Mouse (Mus musculus): ENCODE measurements around the gene Tuft1. TPM values are rescaled to one million over a fixed set of nuclear protein-coding genes. Genes with fewer than 3 reads are reported as not detected.
A peak's percentile ranks its signal among the peaks of the same experiment; 100 is the strongest.
"Not testable (repeated sequence)": the region's sequence is repeated elsewhere in the genome, so short reads cannot be mapped to it uniquely, and the experiment has no call there.

Tuft1 gene
- 30.2 and 30.9 TPM in 2 replicates for polyA plus RNA-seq (2015; fragmentation: Nextera tagmentation; extraction: Ambion mirVana)

DNA sequence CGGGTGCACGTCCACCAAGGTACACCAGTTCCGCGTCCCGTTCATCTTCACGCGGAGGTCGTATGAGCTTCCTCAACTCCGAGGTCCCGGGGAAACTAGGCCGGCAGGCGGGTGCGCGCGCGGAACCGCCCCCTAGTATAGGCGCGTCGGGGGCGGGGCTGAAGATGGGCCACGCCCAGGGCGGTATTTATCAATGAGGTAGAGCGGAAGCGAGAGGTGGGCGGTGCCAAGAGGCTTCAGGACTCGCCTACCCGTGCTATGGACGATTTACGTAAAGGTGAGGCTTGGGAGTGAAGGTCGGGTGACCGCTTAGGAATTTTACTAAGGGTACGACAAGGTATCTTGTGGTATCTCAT, at the start of gene Tuft1:
Gene Tuft1 (minus strand): TSS at position 133 of the 356 bp plus-strand sequence.
- H3K9me3 ChIP-seq, H3K4me1 ChIP-seq, H3K36me3 ChIP-seq, H3K27ac ChIP-seq, H3K27me3 ChIP-seq: not testable (repeated sequence)
- H3K4me3 ChIP-seq, result peak within 1 kb of the TSS; percentile 41
- H3K4me2 ChIP-seq, result peak within 1 kb of the TSS; percentile 59
- under 1% methylated on average over 23 of the region's 33 CpGs for WGBS
- ATAC-seq (ENCODE audit: insufficient number of reproducible peaks, low FRiP score, low TSS enrichment, low read depth), result peak; percentile 82
- 0 out of 2 replicates have a peak within 1 kb of the TSS, but pooled peaks have one; percentile 7 for H3K9ac ChIP-seq

DNA sequence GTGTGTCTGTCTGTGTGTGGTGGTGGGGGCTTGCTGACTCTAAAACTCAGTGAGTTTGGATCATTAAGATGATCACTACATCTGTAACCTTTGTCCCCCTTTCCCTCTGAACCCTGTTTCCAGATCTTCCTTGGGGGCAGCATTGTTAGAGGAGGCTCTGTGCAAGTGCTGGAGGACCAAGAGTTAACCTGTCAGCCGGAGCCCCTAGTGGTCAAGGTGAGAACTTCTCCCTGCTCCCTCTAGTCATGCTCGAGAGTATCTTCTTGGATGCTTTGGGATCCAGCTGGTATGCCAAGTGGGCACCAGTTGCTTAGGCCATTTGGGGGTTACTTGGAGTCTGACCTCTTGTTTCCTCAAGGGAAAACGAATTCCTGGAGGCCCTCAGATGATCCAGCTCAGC, 44.7 kb upstream of the Tuft1 start:
- not testable (repeated sequence) for H3K27me3 ChIP-seq; H3K27ac ChIP-seq; H3K9ac ChIP-seq; H3K36me3 ChIP-seq; H3K4me2 ChIP-seq; H3K4me3 ChIP-seq; H3K4me1 ChIP-seq; ATAC-seq (ENCODE audit: insufficient number of reproducible peaks, low FRiP score, low TSS enrichment, low read depth); H3K9me3 ChIP-seq
- 18% methylated on average over 3 of the region's 3 CpGs for WGBS

DNA sequence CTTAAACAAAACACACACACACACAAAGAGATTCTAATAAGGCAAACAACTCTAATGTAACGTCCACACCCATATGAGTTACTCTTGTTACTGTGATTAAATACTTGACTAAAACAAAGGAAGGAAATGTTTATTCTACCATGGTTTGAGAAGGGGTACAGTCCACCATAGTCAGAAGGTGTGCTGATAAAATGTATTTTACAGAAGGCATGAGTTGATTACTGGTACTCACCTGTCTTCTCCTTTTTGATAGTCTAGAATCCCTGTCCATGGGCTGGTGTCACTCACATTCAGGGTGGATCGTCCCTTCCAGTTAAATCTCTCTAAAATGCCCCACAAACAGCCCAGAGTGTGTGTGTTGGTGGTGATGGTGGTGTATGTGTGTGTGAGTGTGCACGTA, 44.2 kb upstream of the Tuft1 start:
- H3K27me3 ChIP-seq, result no peaks in the 10 kb centered on the region
- no peaks in the 10 kb centered on the region for H3K9me3 ChIP-seq
- no peak overlapping the region for H3K4me3 ChIP-seq
- no peaks in the 10 kb centered on the region for H3K36me3 ChIP-seq
- H3K4me2 ChIP-seq, result no peak overlapping the region
- no peak overlapping the region for H3K9ac ChIP-seq
- H3K4me1 ChIP-seq, result no peaks in the 10 kb centered on the region
- 76% methylated on average over 3 of the region's 3 CpGs for WGBS
- no peak for ATAC-seq (ENCODE audit: insufficient number of reproducible peaks, low FRiP score, low TSS enrichment, low read depth)
- H3K27ac ChIP-seq, result no peak overlapping the region

DNA sequence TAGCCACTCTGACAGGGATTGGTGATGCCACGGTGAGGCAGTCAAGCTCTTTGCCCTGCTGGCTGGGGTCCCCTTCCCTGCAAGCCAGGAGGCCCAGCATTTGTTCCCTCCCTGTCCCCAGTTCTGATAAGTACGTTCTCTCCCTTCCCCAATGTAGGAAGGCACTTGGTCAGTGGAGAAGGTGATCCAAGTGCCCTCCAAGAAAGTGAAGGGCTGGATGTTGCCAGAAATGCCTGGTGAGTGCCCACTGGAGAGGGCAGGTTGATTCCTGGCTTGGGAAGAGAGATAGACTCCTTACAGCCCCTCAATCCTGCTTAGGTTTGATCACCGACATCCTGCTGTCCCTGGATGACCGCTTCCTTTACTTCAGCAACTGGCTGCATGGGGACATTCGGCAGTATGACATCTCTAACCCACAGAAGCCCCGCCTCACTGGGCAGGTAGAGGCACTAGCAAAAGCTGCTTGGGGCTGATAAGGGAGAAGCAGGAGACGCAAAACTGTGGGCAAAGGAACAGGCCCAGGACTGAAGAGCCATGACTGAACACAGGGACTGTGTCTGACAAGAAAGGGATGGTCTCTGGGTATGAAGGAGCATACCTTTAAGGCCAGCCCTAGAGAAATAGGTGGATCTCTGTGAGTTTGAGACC, 43.6 kb upstream of the Tuft1 start:
- H3K4me1 ChIP-seq; H3K9me3 ChIP-seq; H3K27me3 ChIP-seq; H3K27ac ChIP-seq; H3K4me3 ChIP-seq; ATAC-seq (ENCODE audit: insufficient number of reproducible peaks, low FRiP score, low TSS enrichment, low read depth); H3K36me3 ChIP-seq; H3K9ac ChIP-seq; H3K4me2 ChIP-seq: not testable (repeated sequence)
- 83% methylated on average over 7 of the region's 7 CpGs for WGBS

DNA sequence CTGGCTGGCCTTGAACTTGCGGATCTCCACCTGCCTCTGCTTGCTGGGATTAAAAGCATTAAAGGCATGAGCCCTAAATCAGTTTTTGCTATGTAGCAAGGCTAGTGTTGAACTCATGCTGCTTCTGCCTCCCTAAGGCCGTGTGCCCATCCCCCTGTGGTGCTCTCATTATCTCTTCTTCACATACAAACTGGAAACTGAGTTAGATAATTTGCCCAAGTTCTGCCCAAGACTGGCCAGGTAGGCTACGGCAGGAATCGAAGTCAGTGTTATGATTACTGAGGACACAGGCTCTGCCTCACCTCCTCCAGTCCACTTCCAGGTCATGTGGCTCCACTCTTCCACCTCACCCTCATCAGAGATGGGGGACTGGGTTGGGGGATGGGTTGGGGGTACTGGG, 37.6 kb upstream of the Tuft1 start:
- not testable (repeated sequence) for H3K4me2 ChIP-seq; H3K9ac ChIP-seq; H3K9me3 ChIP-seq; H3K27me3 ChIP-seq; H3K4me1 ChIP-seq; H3K36me3 ChIP-seq; H3K27ac ChIP-seq; H3K4me3 ChIP-seq; ATAC-seq (ENCODE audit: insufficient number of reproducible peaks, low FRiP score, low TSS enrichment, low read depth)
- 91% methylated on average over 4 of the region's 4 CpGs for WGBS

DNA sequence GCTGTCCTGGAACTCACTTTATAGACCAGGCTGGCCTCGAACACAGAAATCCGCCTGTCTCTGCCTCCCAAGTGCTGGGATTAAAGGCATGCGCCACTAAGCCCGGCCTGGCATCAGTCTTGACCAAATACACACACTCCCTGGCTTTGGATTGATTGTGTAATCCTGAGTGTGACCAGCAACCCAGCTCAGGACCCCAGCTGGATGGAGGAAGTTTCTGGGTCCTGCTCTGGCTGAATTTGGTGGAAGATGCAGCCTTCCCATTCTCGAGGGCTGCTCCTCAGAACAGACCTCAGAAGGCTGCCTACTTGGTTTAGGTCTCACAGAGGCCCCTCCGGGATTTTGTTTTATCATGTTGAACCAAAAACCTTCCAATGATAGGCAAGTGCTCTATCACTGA, 36.9 kb upstream of the Tuft1 start:
- not testable (repeated sequence) for H3K4me2 ChIP-seq; H3K27me3 ChIP-seq; H3K9ac ChIP-seq; H3K27ac ChIP-seq; H3K4me3 ChIP-seq; ATAC-seq (ENCODE audit: insufficient number of reproducible peaks, low FRiP score, low TSS enrichment, low read depth); H3K9me3 ChIP-seq; H3K4me1 ChIP-seq; H3K36me3 ChIP-seq
- 84% methylated on average over 6 of the region's 6 CpGs for WGBS

DNA sequence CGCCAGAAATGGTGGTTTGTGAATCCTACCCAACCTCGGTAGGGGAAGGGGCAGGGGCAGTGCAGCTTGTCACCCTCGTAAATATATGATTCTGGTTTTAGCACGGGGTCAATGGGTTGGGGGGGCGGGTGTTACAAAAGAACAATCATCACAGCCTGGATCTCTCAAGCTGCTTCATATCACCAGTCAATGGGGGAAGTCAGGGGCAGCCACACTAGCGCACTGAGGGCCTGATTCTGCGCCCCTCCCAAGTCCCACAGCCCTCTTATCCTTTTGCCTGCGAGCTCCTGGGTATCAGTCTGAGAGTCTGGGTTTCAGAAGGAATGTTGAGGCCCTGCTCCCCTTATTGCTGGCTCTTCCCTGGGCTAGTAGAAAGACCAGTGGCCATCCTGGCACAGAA, 35.2 kb upstream of the Tuft1 start:
- ATAC-seq (ENCODE audit: insufficient number of reproducible peaks, low FRiP score, low TSS enrichment, low read depth); H3K27ac ChIP-seq; H3K4me1 ChIP-seq; H3K9me3 ChIP-seq; H3K4me3 ChIP-seq; H3K27me3 ChIP-seq; H3K4me2 ChIP-seq; H3K36me3 ChIP-seq; H3K9ac ChIP-seq: not testable (repeated sequence)
- WGBS, result 34% methylated on average over 5 of the region's 8 CpGs

DNA sequence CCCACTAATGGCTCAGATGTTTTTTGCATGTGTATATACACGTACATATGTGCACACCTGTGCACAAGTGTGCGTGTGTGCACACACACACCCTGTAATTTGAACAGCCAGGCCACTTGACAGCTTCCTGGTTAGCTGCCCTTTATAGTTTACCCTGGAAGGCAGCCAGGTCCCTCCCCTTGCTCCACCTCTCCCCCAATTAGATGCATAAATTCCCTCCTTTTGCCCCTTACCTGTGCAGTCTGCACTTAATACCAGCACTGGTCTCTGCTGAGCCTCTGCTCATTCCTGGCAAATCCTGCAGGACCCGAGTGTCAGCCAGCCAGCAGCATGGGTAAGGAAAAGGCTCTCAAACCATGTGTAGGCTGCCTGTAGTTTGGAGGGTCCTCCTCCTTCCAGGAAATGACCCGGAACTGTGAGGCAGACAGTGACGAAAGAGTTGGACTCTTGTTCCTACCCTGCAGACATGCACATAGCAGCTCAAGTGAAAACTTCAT, 34.7 kb upstream of the Tuft1 start, which contains the start of gene Selenbp2:
Gene Selenbp2 (plus strand): TSS at position 228 of the 497 bp plus-strand sequence.
- Histone ChIP-seq H3K36me3 (no peaks in the 10 kb centered on the region), H3K9me3 (no peaks in the 10 kb centered on the region), H3K27ac (no peak within 1 kb of the TSS), H3K4me3 (no peak within 1 kb of the TSS), H3K4me2 (no peak within 1 kb of the TSS), H3K4me1 (peaks cover 6% of the 10 kb centered on the region; the same call in 1 of the 2 replicates), H3K27me3 (no peaks in the 10 kb centered on the region), H3K9ac (no peak within 1 kb of the TSS)
- 18% methylated on average over 5 of the region's 5 CpGs for WGBS
- no peak for ATAC-seq (ENCODE audit: insufficient number of reproducible peaks, low FRiP score, low TSS enrichment, low read depth)

DNA sequence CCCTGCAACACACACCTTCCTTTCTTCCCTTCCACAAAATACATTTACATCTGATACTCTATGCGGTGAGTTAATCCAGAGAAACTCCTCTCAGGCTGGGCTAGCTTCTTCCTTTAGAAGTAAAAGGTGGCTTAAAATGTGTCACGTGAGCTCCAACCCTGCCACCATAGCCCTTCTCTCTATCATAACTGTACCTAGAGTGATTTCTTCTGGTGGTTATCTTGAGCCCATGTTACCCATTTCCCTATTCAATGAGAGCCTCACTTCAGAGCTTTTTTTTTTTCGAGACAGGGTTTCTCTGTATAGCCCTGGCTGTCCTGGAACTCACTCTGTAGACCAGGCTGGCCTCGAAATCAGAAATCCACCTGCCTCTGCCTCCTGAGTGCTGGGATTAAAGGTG, 33.0 kb upstream of the Tuft1 start:
- not testable (repeated sequence) for H3K4me1 ChIP-seq; H3K36me3 ChIP-seq; H3K4me3 ChIP-seq; ATAC-seq (ENCODE audit: insufficient number of reproducible peaks, low FRiP score, low TSS enrichment, low read depth); H3K4me2 ChIP-seq; H3K27me3 ChIP-seq; H3K9ac ChIP-seq; H3K9me3 ChIP-seq; H3K27ac ChIP-seq
- WGBS, result 84% methylated on average over 4 of the region's 4 CpGs

DNA sequence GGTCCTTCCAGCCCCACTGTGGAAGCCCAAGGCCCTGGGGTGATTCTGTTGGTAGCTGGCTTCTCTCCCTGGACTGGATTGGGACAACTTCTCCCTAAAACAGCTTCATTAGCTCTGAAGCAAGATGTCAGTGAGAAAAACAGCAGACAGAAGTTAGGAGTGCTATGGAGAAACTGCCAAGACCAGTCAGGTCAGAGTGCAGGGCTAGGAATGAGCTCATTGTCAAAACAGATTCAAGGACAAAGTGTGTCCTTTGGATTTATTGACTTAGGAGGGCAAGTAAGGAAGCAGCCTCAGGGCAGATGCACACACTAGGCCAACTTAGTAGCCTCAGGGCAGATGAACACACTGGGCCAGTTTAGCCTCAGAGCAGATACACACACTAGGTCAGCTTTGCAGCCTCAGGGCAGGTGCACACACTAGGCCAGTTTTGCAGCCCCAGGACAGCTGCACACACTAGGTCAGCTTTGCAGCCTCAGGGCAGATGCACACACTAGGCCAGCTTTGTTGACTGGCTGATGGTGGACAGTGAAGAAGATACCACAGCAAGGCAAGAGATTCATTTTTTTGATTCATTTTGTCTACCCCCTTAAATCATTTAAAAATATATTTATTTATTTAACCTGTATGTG, 32.1 kb upstream of the Tuft1 start:
- Histone ChIP-seq H3K27me3 (no peaks in the 10 kb centered on the region), H3K9me3 (no peaks in the 10 kb centered on the region), H3K36me3 (no peaks in the 10 kb centered on the region), H3K9ac (no peak overlapping the region), H3K4me1 (peaks cover 6% of the 10 kb centered on the region; the same call in 1 of the 2 replicates), H3K4me3 (no peak overlapping the region), H3K27ac (no peak overlapping the region), H3K4me2 (no peak overlapping the region)
- ATAC-seq (ENCODE audit: insufficient number of reproducible peaks, low FRiP score, low TSS enrichment, low read depth), result no peak

DNA sequence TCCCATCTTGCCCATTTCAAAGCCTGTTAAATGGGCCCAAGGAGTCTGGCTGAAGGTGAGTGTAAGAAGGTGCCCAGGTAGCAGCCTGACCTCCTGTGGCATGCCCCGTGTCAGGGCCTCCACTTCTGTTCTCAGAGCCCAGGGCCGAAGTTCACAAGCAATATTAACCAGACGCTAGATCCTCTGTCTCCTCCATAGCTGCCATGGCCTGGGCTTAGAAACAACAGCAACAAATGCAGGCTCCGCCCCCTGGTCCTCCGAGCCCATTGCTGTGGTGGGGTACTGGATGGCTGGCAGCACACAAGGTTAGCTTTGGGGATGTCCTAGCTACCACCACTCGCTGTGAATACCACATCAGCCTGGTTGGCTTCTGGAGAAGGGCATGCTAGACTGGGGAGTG, 31.5 kb upstream of the Tuft1 start:
- not testable (repeated sequence) for H3K27ac ChIP-seq; H3K36me3 ChIP-seq; H3K9me3 ChIP-seq; H3K4me2 ChIP-seq; H3K4me1 ChIP-seq; H3K9ac ChIP-seq; H3K27me3 ChIP-seq; ATAC-seq (ENCODE audit: insufficient number of reproducible peaks, low FRiP score, low TSS enrichment, low read depth); H3K4me3 ChIP-seq
- WGBS, result 57% methylated on average over 6 of the region's 6 CpGs

DNA sequence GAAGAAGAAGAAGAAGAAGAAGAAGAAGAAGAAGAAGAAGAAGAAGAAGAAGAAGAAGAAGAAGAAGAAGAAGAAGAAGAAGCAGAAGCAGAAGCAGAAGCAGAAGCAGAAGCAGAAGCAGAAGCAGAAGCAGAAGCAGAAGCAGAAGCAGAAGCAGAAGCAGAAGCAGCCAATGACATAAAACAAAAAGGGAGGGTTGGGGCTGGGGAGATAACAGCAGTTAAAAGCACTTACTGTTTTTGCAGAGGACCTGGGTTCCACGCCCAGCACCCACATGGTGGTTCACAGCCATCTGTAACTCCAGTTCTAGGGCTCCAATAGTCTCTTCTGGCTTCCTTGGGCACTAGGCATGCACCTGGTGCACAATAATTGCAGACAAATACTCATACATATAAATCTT, 30.5 kb upstream of the Tuft1 start:
- H3K27me3 ChIP-seq; H3K9ac ChIP-seq; H3K9me3 ChIP-seq; H3K4me3 ChIP-seq; H3K4me2 ChIP-seq; H3K36me3 ChIP-seq; H3K27ac ChIP-seq; H3K4me1 ChIP-seq; ATAC-seq (ENCODE audit: insufficient number of reproducible peaks, low FRiP score, low TSS enrichment, low read depth): not testable (repeated sequence)
- 78% methylated on average over 1 of the region's 1 CpGs for WGBS

Measured in limb, embryonic 15.5 days (tissue).